7 mouse cellular contexts compared by ENCODE assay signal in the genomic region with DNA sequence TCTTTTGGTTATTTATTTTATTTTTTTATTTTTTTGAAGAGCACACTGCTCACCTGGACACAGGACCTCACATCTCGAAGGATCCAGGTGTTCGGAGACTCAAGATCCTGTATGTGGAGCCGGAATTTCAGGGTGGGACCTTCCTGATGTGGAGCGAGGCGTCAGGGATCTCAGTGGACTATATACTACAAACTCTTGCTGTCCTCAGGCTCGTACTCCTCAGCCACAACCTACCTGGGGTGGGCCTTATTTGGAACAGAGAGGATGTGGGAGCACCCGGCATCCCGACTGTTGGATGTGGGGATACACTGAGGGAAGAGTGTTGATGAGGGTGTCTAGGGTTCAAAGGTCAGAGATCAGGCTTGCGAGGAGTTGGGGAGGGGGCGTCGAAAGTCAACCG. TPM values are rescaled to one million over a fixed set of nuclear protein-coding genes. Genes with fewer than 3 reads are reported as not detected.
DNase-seq lines count a peak whose midpoint lies in the region; ATAC-seq and TF ChIP-seq lines count a peak whose summit lies in the region.
"Not testable (repeated sequence)": the region's sequence is repeated elsewhere in the genome, so short reads cannot be mapped to it uniquely, and the experiment has no call there.

No protein-coding gene starts in this region.

- peak overlapping the region; percentile 74 for H3K4me3 ChIP-seq in gastrocnemius, adult 2 months
- peak overlapping the region; percentile 53; the same call in 1 of the 2 replicates for H3K4me3 ChIP-seq in hindbrain, embryonic 12.5 days
- peak overlapping the region; percentile 56 for H3K4me3 ChIP-seq in kidney, embryonic 15.5 days (replicated peaks)
- H3K4me3 ChIP-seq in liver, embryonic 12.5 days = peak overlapping the region; percentile 79
- H3K4me3 ChIP-seq in neural tube, embryonic 12.5 days = peak overlapping the region; percentile 60; the same call in 1 of the 2 replicates

- not testable (repeated sequence) for DNase-seq in gastrocnemius, adult 2 months

- WGBS in hindbrain, embryonic 12.5 days = no CpG with 5 or more reads among the region's 12 CpGs
- no CpG with 5 or more reads among the region's 12 CpGs for WGBS in kidney, embryonic 15.5 days
- no CpG with 5 or more reads among the region's 12 CpGs for WGBS in liver, embryonic 12.5 days (ENCODE audit: insufficient replicate concordance)
- no CpG with 5 or more reads among the region's 12 CpGs for WGBS in neural tube, embryonic 12.5 days

- H3K4me2 ChIP-seq in hindbrain, embryonic 12.5 days (replicated peaks); kidney, embryonic 15.5 days; liver, embryonic 12.5 days; neural tube, embryonic 12.5 days (replicated peaks): not testable (repeated sequence)

- not testable (repeated sequence) for H3K27me3 ChIP-seq in hindbrain, embryonic 12.5 days; kidney, embryonic 15.5 days; liver, embryonic 12.5 days (replicated peaks); neural tube, embryonic 12.5 days (replicated peaks)

- peaks cover 23% of the 10 kb centered on the region for H3K4me1 ChIP-seq in hindbrain, embryonic 12.5 days
- peaks cover 39% of the 10 kb centered on the region for H3K4me1 ChIP-seq in kidney, embryonic 15.5 days
- H3K4me1 ChIP-seq in liver, embryonic 12.5 days = peaks cover 29% of the 10 kb centered on the region
- peaks cover 25% of the 10 kb centered on the region for H3K4me1 ChIP-seq in neural tube, embryonic 12.5 days

- not testable (repeated sequence) for H3K9me3 ChIP-seq in hindbrain, embryonic 12.5 days (replicated peaks); kidney, embryonic 15.5 days (replicated peaks); liver, embryonic 12.5 days (replicated peaks); neural tube, embryonic 12.5 days

- H3K27ac ChIP-seq in gastrocnemius, adult 2 months; hindbrain, embryonic 12.5 days; kidney, embryonic 15.5 days; liver, embryonic 12.5 days; neural tube, embryonic 12.5 days: not testable (repeated sequence)

- not testable (repeated sequence) for TF ChIP-seq CTCF in gastrocnemius, adult 2 months (IDR thresholded peaks at IDR 0.05)

- ATAC-seq in erythroblast, adult 5-6 weeks (replicated peaks; ENCODE audit: low FRiP score, poor library complexity, severe bottlenecking) = peak; percentile 56
- peak; percentile 68 for ATAC-seq in hindbrain, embryonic 12.5 days (ENCODE audit: low FRiP score)
- peak; percentile 30 for ATAC-seq in kidney, embryonic 15.5 days (replicated peaks; ENCODE audit: low FRiP score)
- peak; percentile 66 for ATAC-seq in liver, embryonic 12.5 days
- peak; percentile 31; the same call in 1 of the 2 replicates for ATAC-seq in megakaryocyte-erythroid progenitor cell, adult 5-6 weeks (replicated peaks; ENCODE audit: low FRiP score, low TSS enrichment, poor library complexity, severe bottlenecking)
- ATAC-seq in neural tube, embryonic 12.5 days (ENCODE audit: low FRiP score, low read depth) = peak; percentile 45

- not testable (repeated sequence) for H3K9ac ChIP-seq in hindbrain, embryonic 12.5 days; kidney, embryonic 15.5 days; liver, embryonic 12.5 days; neural tube, embryonic 12.5 days

- intact Hi-C loops in gastrocnemius, adult 2 months (cut with DNase I) = not testable (repeated sequence)

- peaks cover 29% of the 10 kb centered on the region; the same call in 1 of the 2 replicates for H3K36me3 ChIP-seq in hindbrain, embryonic 12.5 days
- H3K36me3 ChIP-seq in kidney, embryonic 15.5 days = peaks cover 17% of the 10 kb centered on the region
- peaks cover 35% of the 10 kb centered on the region for H3K36me3 ChIP-seq in liver, embryonic 12.5 days
- not testable (repeated sequence) for H3K36me3 ChIP-seq in neural tube, embryonic 12.5 days

RNA-seq across cellular contexts. Expression of a gene that starts 0.2 kb away (rescaled TPM):
- total RNA-seq in erythroblast, adult 5-6 weeks (2015; ENCODE audit: low replicate concordance) = 7.7 and 12.1 TPM in 2 replicates
- total RNA-seq in erythroblast, adult 5-6 weeks (2017; ENCODE audit: low replicate concordance) = 11.7 and 13.7 TPM in 2 replicates
- 1 to 10 TPM; 6.7 to 7.2 TPM for total RNA-seq in gastrocnemius, adult 2 months (2021)
- polyA plus RNA-seq in hindbrain, embryonic 12.5 days (2016; fragmentation: Nextera tagmentation; extraction: Ambion mirVana) = 22.6 and 23.9 TPM in 2 replicates
- 14.5 and 15.5 TPM in 2 replicates for polyA plus RNA-seq in kidney, embryonic 15.5 days (2015; fragmentation: Nextera tagmentation; extraction: Ambion mirVana)
- polyA plus RNA-seq in liver, embryonic 12.5 days (2016; fragmentation: Nextera tagmentation; extraction: Ambion mirVana) = 7.9 and 8.6 TPM in 2 replicates
- 5.4 and 6.9 TPM in 2 replicates for total RNA-seq in megakaryocyte-erythroid progenitor cell, adult 5-6 weeks (2014; fragmentation: Nextera tagmentation)
- total RNA-seq in megakaryocyte-erythroid progenitor cell, adult 5-6 weeks (2017) = 6.2 and 7.2 TPM in 2 replicates
- polyA plus RNA-seq in neural tube, embryonic 12.5 days (2016; fragmentation: Nextera tagmentation; extraction: Ambion mirVana) = 24.5 and 24.8 TPM in 2 replicates

RNA-seq across cellular contexts. Expression of a gene that starts 0.3 kb away (rescaled TPM):
- total RNA-seq in erythroblast, adult 5-6 weeks (2015; ENCODE audit: low replicate concordance) = 36.4 and 39.0 TPM in 2 replicates
- 38.9 and 39.8 TPM in 2 replicates for total RNA-seq in erythroblast, adult 5-6 weeks (2017; ENCODE audit: low replicate concordance)
- 10 to 100 TPM; 33.2 to 40.7 TPM for total RNA-seq in gastrocnemius, adult 2 months (2021)
- 89.4 and 94.1 TPM in 2 replicates for polyA plus RNA-seq in hindbrain, embryonic 12.5 days (2016; fragmentation: Nextera tagmentation; extraction: Ambion mirVana)
- 67.7 and 71.6 TPM in 2 replicates for polyA plus RNA-seq in kidney, embryonic 15.5 days (2015; fragmentation: Nextera tagmentation; extraction: Ambion mirVana)
- polyA plus RNA-seq in liver, embryonic 12.5 days (2016; fragmentation: Nextera tagmentation; extraction: Ambion mirVana) = 38.2 and 39.7 TPM in 2 replicates
- total RNA-seq in megakaryocyte-erythroid progenitor cell, adult 5-6 weeks (2014; fragmentation: Nextera tagmentation) = 59.1 and 86.0 TPM in 2 replicates
- total RNA-seq in megakaryocyte-erythroid progenitor cell, adult 5-6 weeks (2017) = 94.4 and 114 TPM in 2 replicates
- 86.5 and 91.3 TPM in 2 replicates for polyA plus RNA-seq in neural tube, embryonic 12.5 days (2016; fragmentation: Nextera tagmentation; extraction: Ambion mirVana)

RNA-seq across cellular contexts. Expression of a gene that starts 8.0 kb away (rescaled TPM):
- 10.2 and 17.1 TPM in 2 replicates for total RNA-seq in erythroblast, adult 5-6 weeks (2015; ENCODE audit: low replicate concordance)
- total RNA-seq in erythroblast, adult 5-6 weeks (2017; ENCODE audit: low replicate concordance) = 6.0 and 12.4 TPM in 2 replicates
- under 1 TPM; 0.42 to 0.87 TPM for total RNA-seq in gastrocnemius, adult 2 months (2021)
- 2.1 and 2.6 TPM in 2 replicates for polyA plus RNA-seq in hindbrain, embryonic 12.5 days (2016; fragmentation: Nextera tagmentation; extraction: Ambion mirVana)
- polyA plus RNA-seq in kidney, embryonic 15.5 days (2015; fragmentation: Nextera tagmentation; extraction: Ambion mirVana) = 2.7 and 2.9 TPM in 2 replicates
- polyA plus RNA-seq in liver, embryonic 12.5 days (2016; fragmentation: Nextera tagmentation; extraction: Ambion mirVana) = 5.1 and 5.3 TPM in 2 replicates
- total RNA-seq in megakaryocyte-erythroid progenitor cell, adult 5-6 weeks (2014; fragmentation: Nextera tagmentation) = 3.3 and 8.1 TPM in 2 replicates
- 3.1 and 6.7 TPM in 2 replicates for total RNA-seq in megakaryocyte-erythroid progenitor cell, adult 5-6 weeks (2017)
- polyA plus RNA-seq in neural tube, embryonic 12.5 days (2016; fragmentation: Nextera tagmentation; extraction: Ambion mirVana) = 2.7 and 3.3 TPM in 2 replicates

RNA-seq across cellular contexts. Expression of a gene that starts 9.9 kb away (rescaled TPM):
- not detected in 2 replicates for total RNA-seq in erythroblast, adult 5-6 weeks (2015; ENCODE audit: low replicate concordance)
- total RNA-seq in erythroblast, adult 5-6 weeks (2017; ENCODE audit: low replicate concordance) = 0.17 and 3.3 TPM in 2 replicates
- total RNA-seq in gastrocnemius, adult 2 months (2021) = 100 to 1,000 TPM; 598 to 814 TPM
- polyA plus RNA-seq in hindbrain, embryonic 12.5 days (2016; fragmentation: Nextera tagmentation; extraction: Ambion mirVana) = 0.81 and 0.99 TPM in 2 replicates
- 0.93 and 1.9 TPM in 2 replicates for polyA plus RNA-seq in kidney, embryonic 15.5 days (2015; fragmentation: Nextera tagmentation; extraction: Ambion mirVana)
- 0.19 and 0.51 TPM in 2 replicates for polyA plus RNA-seq in liver, embryonic 12.5 days (2016; fragmentation: Nextera tagmentation; extraction: Ambion mirVana)
- 2.4 and 5.1 TPM in 2 replicates for total RNA-seq in megakaryocyte-erythroid progenitor cell, adult 5-6 weeks (2014; fragmentation: Nextera tagmentation)
- 0.99 and 2.9 TPM in 2 replicates for total RNA-seq in megakaryocyte-erythroid progenitor cell, adult 5-6 weeks (2017)
- 1.3 and 1.6 TPM in 2 replicates for polyA plus RNA-seq in neural tube, embryonic 12.5 days (2016; fragmentation: Nextera tagmentation; extraction: Ambion mirVana)

RNA-seq across cellular contexts. Expression of a gene that starts 23.3 kb away (rescaled TPM):
- 8.5 and 19.4 TPM in 2 replicates for total RNA-seq in erythroblast, adult 5-6 weeks (2015; ENCODE audit: low replicate concordance)
- 14.6 and 18.8 TPM in 2 replicates for total RNA-seq in erythroblast, adult 5-6 weeks (2017; ENCODE audit: low replicate concordance)
- total RNA-seq in gastrocnemius, adult 2 months (2021) = 10 to 100 TPM; 48.9 to 73.2 TPM
- polyA plus RNA-seq in hindbrain, embryonic 12.5 days (2016; fragmentation: Nextera tagmentation; extraction: Ambion mirVana) = 218 and 219 TPM in 2 replicates
- polyA plus RNA-seq in kidney, embryonic 15.5 days (2015; fragmentation: Nextera tagmentation; extraction: Ambion mirVana) = 168 and 184 TPM in 2 replicates
- polyA plus RNA-seq in liver, embryonic 12.5 days (2016; fragmentation: Nextera tagmentation; extraction: Ambion mirVana) = 53.7 and 56.2 TPM in 2 replicates
- total RNA-seq in megakaryocyte-erythroid progenitor cell, adult 5-6 weeks (2014; fragmentation: Nextera tagmentation) = 62.9 and 64.1 TPM in 2 replicates
- 105 and 121 TPM in 2 replicates for total RNA-seq in megakaryocyte-erythroid progenitor cell, adult 5-6 weeks (2017)
- 227 and 232 TPM in 2 replicates for polyA plus RNA-seq in neural tube, embryonic 12.5 days (2016; fragmentation: Nextera tagmentation; extraction: Ambion mirVana)
